In the genomic region with DNA sequence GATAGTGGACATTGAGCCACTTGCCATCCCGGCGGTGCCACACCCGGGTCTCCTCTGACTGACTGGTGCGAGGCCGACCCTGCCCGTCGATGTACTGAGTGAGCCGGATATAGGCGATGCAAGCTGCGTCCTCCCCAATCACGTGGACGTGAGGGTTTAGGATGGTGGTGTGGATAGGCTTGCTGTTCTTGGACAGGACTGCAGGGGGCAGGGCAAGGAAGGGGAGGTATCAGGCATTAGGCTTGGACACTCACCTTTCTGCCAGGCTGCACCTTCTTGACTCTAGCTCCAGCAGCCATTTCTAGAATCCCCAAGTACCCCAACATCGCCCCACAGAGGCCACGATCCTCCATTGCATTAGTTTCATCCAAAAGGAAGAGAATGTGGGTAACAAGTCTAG, we compare ENCODE assay signal across 8 mouse cellular contexts. TPM values are rescaled to one million over a fixed set of nuclear protein-coding genes. Genes with fewer than 3 reads are reported as not detected.
DNase-seq lines count a peak whose midpoint lies in the region; TF ChIP-seq lines count a peak whose summit lies in the region.

No protein-coding gene starts in this region.

- H3K36me3 ChIP-seq in CH12.LX (replicated peaks in 1 of 2; ENCODE audit: control insufficient read depth in 1 of 2, insufficient read depth in 1 of 2, low read length in 1 of 2): peaks cover 39 to 74% of the 10 kb centered on the region in 2 experiments
- peaks cover 76% of the 10 kb centered on the region for H3K36me3 ChIP-seq in megakaryocyte, embryonic 14.5 days (replicated peaks; ENCODE audit: low read length)

- no peak overlapping the region for H3K9ac ChIP-seq in CH12.LX (ENCODE audit: insufficient read depth, low read depth)

- no peak overlapping the region for H3K27ac ChIP-seq in CH12.LX (ENCODE audit: insufficient read depth, low read depth)

- peak; percentile 35 to 64; a peak in 2 of 4 replicates for TF ChIP-seq CTCF in CH12.LX (conservative IDR thresholded peaks at IDR 0.05 in 1 of 2, IDR thresholded peaks at IDR 0.05 in 1 of 2; ENCODE audit: low read depth in 2 of 2, low read length in 2 of 2)

- no peaks in the 10 kb centered on the region for H3K9me3 ChIP-seq in CH12.LX (replicated peaks; ENCODE audit: low read length)
- H3K9me3 ChIP-seq in megakaryocyte, embryonic 14.5 days: no peaks in the 10 kb centered on the region

- H3K79me2 ChIP-seq in CH12.LX (replicated peaks; ENCODE audit: control insufficient read depth, extremely low read depth, insufficient read depth, poor library complexity, severe bottlenecking): no peaks in the 10 kb centered on the region; the same call in 1 of the 2 replicates

- no peaks in the 10 kb centered on the region for H3K27me3 ChIP-seq in CH12.LX (replicated peaks)
- H3K27me3 ChIP-seq in megakaryocyte, embryonic 14.5 days (replicated peaks): no peaks in the 10 kb centered on the region

- H3K4me3 ChIP-seq in CH12.LX (replicated peaks in 1 of 3; ENCODE audit: low read depth in 2 of 3, low read length in 2 of 3, poor library complexity in 1 of 3): no peak overlapping the region
- peak overlapping the region; percentile 14 for H3K4me3 ChIP-seq in megakaryocyte, embryonic 14.5 days (replicated peaks)

- DNase-seq in gastrocnemius, adult 18-20 months (ENCODE audit: low spot score): peak; percentile 59
- no peak for DNase-seq in gastrocnemius, postnatal 10 days
- DNase-seq in CH12.LX (ENCODE audit: extremely low read depth): peak; percentile 56
- DNase-seq in c-Kit-negative CD71-positive TER-119-positive erythroid progenitor cells, embryonic 14.5 days (ENCODE audit: low read depth, low spot score): peak; percentile 40
- DNase-seq in forelimb bud, embryonic 11.5 days (ENCODE audit: low read depth, low spot score): peak; percentile 46
- peak; percentile 75 for DNase-seq in kidney, postnatal 10 days
- peak; percentile 12 to 19 for DNase-seq in thymus, postnatal 10 days (ENCODE audit: low spot score in 2 of 2)

- in situ Hi-C loops in CH12.LX (cut with MboI; ENCODE audit: low pct_ligation_motif_present, low pct_unique_long_range_greater_than_20kb, low sequenced_read_pairs): no loop called here

- H3K4me1 ChIP-seq in CH12.LX (ENCODE audit: control insufficient read depth in 1 of 2, insufficient read depth in 2 of 2): peaks cover 0 to 20% of the 10 kb centered on the region in 2 experiments; a peak in 2 of 4 replicates
- peaks cover 47% of the 10 kb centered on the region for H3K4me1 ChIP-seq in megakaryocyte, embryonic 14.5 days

- peak; percentile 27 for TF ChIP-seq RAD21 in CH12.LX (IDR thresholded peaks at IDR 0.05; ENCODE audit: low read depth, low read length)

- no peak for TF ChIP-seq POLR2A in CH12.LX (IDR thresholded peaks at IDR 0.05; ENCODE audit: low read depth, low read length)

- no peak overlapping the region for H3K4me2 ChIP-seq in CH12.LX (ENCODE audit: insufficient read depth, low read depth, poor library complexity, severe bottlenecking)

- no peak for TF ChIP-seq EP300 in CH12.LX (IDR thresholded peaks at IDR 0.05; ENCODE audit: low read length)

- dilution Hi-C loops in CH12.LX (cut with MboI; ENCODE audit: extremely low pct_ligation_motif_present, extremely low pct_unique_long_range_greater_than_20kb, low sequenced_read_pairs): no loop called here

TF ChIP-seq in CH12.LX, 34 proteins besides CTCF, POLR2A, EP300 and RAD21:
- TF ChIP-seq MAX (IDR thresholded peaks at IDR 0.05; ENCODE audit: low read length) (0 out of 2 replicates have a peak, but pooled peaks have one; percentile 26), SMC3 (IDR thresholded peaks at IDR 0.05; ENCODE audit: low read depth, low read length) (peak; percentile 44), ETS1 (conservative IDR thresholded peaks at IDR 0.05; ENCODE audit: low read depth, low read length) (no peak), SIN3A (IDR thresholded peaks at IDR 0.05; ENCODE audit: low read length) (no peak)
TF ChIP-seq in CH12.LX: peak in this region for 2.

RNA-seq across cellular contexts. Expression of a gene that starts 2.9 kb away (rescaled TPM):
- total RNA-seq in gastrocnemius, adult 18-20 months (2021): 1 to 10 TPM; 5.4 to 7.2 TPM
- total RNA-seq in gastrocnemius, postnatal 10 days (2021): 10 to 100 TPM; 13.1 to 15.3 TPM
- total RNA-seq in CH12.LX (2012; rRNA removed) (17.8 and 21.1 TPM in 2 replicates), CH12.LX (2014; rRNA removed) (9.9 and 11.4 TPM in 2 replicates)
- 18.0 and 20.2 TPM in 2 replicates for polyA plus RNA-seq in CH12.LX (2012; ENCODE audit: insufficient read length, low read depth)
- polyA plus RNA-seq in megakaryocyte, embryonic 14.5 days (2012; ENCODE audit: insufficient read depth, low replicate concordance): 4.0 and 4.1 TPM in 2 replicates

RNA-seq across cellular contexts. Expression of a gene that starts 30.0 kb away (rescaled TPM):
- 10 to 100 TPM; 27.3 to 36.0 TPM for total RNA-seq in gastrocnemius, adult 18-20 months (2021)
- 10 to 100 TPM; 46.8 to 62.9 TPM for total RNA-seq in gastrocnemius, postnatal 10 days (2021)
- total RNA-seq in CH12.LX (2012; rRNA removed): 22.6 and 22.8 TPM in 2 replicates
- total RNA-seq in CH12.LX (2014; rRNA removed): 8.7 and 9.5 TPM in 2 replicates
- polyA plus RNA-seq in CH12.LX (2012; ENCODE audit: insufficient read length, low read depth): 33.9 and 39.6 TPM in 2 replicates
- 73.4 and 150 TPM in 2 replicates for polyA plus RNA-seq in megakaryocyte, embryonic 14.5 days (2012; ENCODE audit: insufficient read depth, low replicate concordance)

RNA-seq across cellular contexts. Expression of a gene that starts 34.5 kb away (rescaled TPM):
- total RNA-seq in gastrocnemius, adult 18-20 months (2021): 100 to 1,000 TPM; 126 to 132 TPM
- total RNA-seq in gastrocnemius, postnatal 10 days (2021): 100 to 1,000 TPM; 100 to 112 TPM
- total RNA-seq in CH12.LX (2012; rRNA removed) (184 and 191 TPM in 2 replicates), CH12.LX (2014; rRNA removed) (391 and 402 TPM in 2 replicates)
- polyA plus RNA-seq in CH12.LX (2012; ENCODE audit: insufficient read length, low read depth): 157 and 166 TPM in 2 replicates
- 4.5 and 7.2 TPM in 2 replicates for polyA plus RNA-seq in megakaryocyte, embryonic 14.5 days (2012; ENCODE audit: insufficient read depth, low replicate concordance)

RNA-seq across cellular contexts. Expression of a gene that starts 42.5 kb away (rescaled TPM):
- total RNA-seq in gastrocnemius, adult 18-20 months (2021): 1 to 10 TPM; 1.8 to 2.1 TPM
- 10 to 100 TPM in 1 of 2 experiments, 1 to 10 TPM in 1; 9.5 to 11.5 TPM for total RNA-seq in gastrocnemius, postnatal 10 days (2021)
- 2.6 and 2.9 TPM in 2 replicates for total RNA-seq in CH12.LX (2012; rRNA removed)
- 3.5 and 3.7 TPM in 2 replicates for total RNA-seq in CH12.LX (2014; rRNA removed)
- polyA plus RNA-seq in CH12.LX (2012; ENCODE audit: insufficient read length, low read depth): 3.8 and 4.0 TPM in 2 replicates
- polyA plus RNA-seq in megakaryocyte, embryonic 14.5 days (2012; ENCODE audit: insufficient read depth, low replicate concordance): 8.5 and 13.9 TPM in 2 replicates

RNA-seq across cellular contexts. Expression of a gene that starts 56.6 kb away (rescaled TPM):
- 100 to 1,000 TPM; 168 to 192 TPM for total RNA-seq in gastrocnemius, adult 18-20 months (2021)
- 100 to 1,000 TPM; 120 to 134 TPM for total RNA-seq in gastrocnemius, postnatal 10 days (2021)
- total RNA-seq in CH12.LX (2012; rRNA removed): 18.5 and 19.8 TPM in 2 replicates
- total RNA-seq in CH12.LX (2014; rRNA removed): 15.7 and 17.1 TPM in 2 replicates
- 33.1 and 34.7 TPM in 2 replicates for polyA plus RNA-seq in CH12.LX (2012; ENCODE audit: insufficient read length, low read depth)
- 11.9 and 12.1 TPM in 2 replicates for polyA plus RNA-seq in megakaryocyte, embryonic 14.5 days (2012; ENCODE audit: insufficient read depth, low replicate concordance)
